In the genomic region with DNA sequence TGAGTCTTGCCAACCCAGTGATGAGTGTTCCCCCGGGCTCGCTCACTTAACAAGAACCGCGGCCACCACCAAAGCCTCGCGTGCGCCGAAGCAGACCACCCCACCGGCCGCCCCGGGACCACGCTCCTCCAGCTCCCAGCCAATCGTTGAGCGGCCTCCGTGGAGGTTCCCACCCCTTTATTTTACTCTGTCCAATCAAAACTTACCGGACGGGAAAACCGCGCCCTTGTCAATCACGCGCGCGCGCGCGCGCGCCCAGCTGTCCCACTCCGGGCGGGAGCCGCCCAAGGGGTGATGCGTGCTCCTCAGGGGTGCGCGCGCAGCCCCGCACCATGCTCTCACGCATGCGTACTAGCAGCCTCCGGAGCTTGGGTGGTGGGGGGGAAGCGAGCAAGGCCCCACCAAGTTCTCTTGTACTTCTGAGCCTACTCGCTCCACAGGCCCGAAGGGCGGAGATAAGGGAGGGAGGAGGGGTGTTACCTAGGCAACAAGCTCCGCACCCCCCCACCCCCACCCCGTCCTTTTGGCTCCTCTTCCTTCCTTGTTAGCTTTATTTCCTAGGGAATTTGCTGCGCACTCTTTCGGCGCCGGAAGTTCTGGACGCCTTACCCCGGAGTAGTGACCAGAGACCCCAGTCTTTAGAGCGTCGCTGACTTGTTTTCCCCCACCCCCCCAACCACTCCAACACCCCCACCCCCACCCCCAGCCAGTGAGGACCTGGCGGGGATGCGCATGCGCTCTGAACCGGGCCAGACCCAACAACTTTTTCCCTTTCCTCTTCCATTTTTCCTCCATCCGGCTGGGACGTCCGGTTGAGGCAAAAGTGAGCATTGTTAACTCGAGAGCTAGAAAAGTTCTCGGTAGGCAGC, we compare ENCODE assay signal across 7 mouse cellular contexts. TPM values are rescaled to one million over a fixed set of nuclear protein-coding genes. Genes with fewer than 3 reads are reported as not detected.
DNase-seq lines count a peak whose midpoint lies in the region; ATAC-seq lines count a peak whose summit lies in the region.

TSS of gene Mapk7 (minus strand) at position 278 of the 869 bp plus-strand sequence.

- H3K4me1 ChIP-seq in midbrain, embryonic 10.5 days: peaks cover 33% of the 10 kb centered on the region

- no peaks in the 10 kb centered on the region for H3K27me3 ChIP-seq in midbrain, embryonic 10.5 days (ENCODE audit: low read depth, poor library complexity, severe bottlenecking)

- H3K36me3 ChIP-seq in midbrain, embryonic 10.5 days: peaks cover 37% of the 10 kb centered on the region

- peak; percentile 93 for ATAC-seq in inflammation-experienced regulatory T-cells, adult 6 months

- DNase-seq in adrenal gland, adult 18-20 months (ENCODE audit: low spot score in 2 of 2): peak; percentile 88 to 91
- DNase-seq in embryo, embryonic 10.5 days (ENCODE audit: low spot score): peak; percentile 99
- peak; percentile 98 for DNase-seq in gastrocnemius, postnatal 14 days
- DNase-seq in left cerebral cortex, postnatal 25 days (ENCODE audit: low spot score in 2 of 2): peak; percentile 94 to 98
- peak; percentile 100 for DNase-seq in midbrain, embryonic 10.5 days (ENCODE audit: low spot score)
- peak; percentile 100 for DNase-seq in right cerebral cortex, postnatal 4 days

- H3K4me3 ChIP-seq in midbrain, embryonic 10.5 days: peak within 1 kb of the TSS; percentile 86

- H3K9me3 ChIP-seq in midbrain, embryonic 10.5 days (replicated peaks): no peaks in the 10 kb centered on the region

- H3K27ac ChIP-seq in midbrain, embryonic 10.5 days (replicated peaks): peak within 1 kb of the TSS; percentile 95

- WGBS in midbrain, embryonic 10.5 days: under 1% methylated on average over 62 of the region's 62 CpGs

- intact Hi-C loops in gastrocnemius, postnatal 14 days (cut with DNase I; ENCODE audit: low total_unique reads): no loop called here
- intact Hi-C loops in left cerebral cortex, postnatal 25 days (cut with DNase I): no loop called here

RNA-seq across cellular contexts. Expression of gene Mapk7, which starts in this region (rescaled TPM):
- total RNA-seq in adrenal gland, adult 18-20 months (2021): 10 to 100 TPM; 15.3 to 16.0 TPM
- total RNA-seq in gastrocnemius, postnatal 14 days (2021): 1 to 10 TPM; 5.9 TPM
- 1 to 10 TPM; 5.6 to 8.9 (median 8.1) TPM for polyA plus RNA-seq in inflammation-experienced regulatory T-cells, adult 6 months (2017; shearing (Covaris generic))
- 10 to 100 TPM; 19.1 to 26.9 TPM for total RNA-seq in left cerebral cortex, postnatal 25 days (2021)
- polyA plus RNA-seq in midbrain, embryonic 10.5 days (2016; fragmentation: Nextera tagmentation; extraction: Ambion mirVana): 89.2 and 94.6 TPM in 2 replicates

Comparison
In these comparisons a context has a peak if more than half of its experiments do, and no peak if none do; other contexts are left out.
1. Peak in every context shown above with its lines: DNase-seq, ATAC-seq, H3K4me3 ChIP-seq and H3K27ac ChIP-seq.